Mouse (Mus musculus) lung, adult 2 months (tissue): ENCODE measurements around the gene Lrp4. TPM values are rescaled to one million over a fixed set of nuclear protein-coding genes. Genes with fewer than 3 reads are reported as not detected.

Experiments
- DNase-seq: peaks from one replicate; pipeline ENCODE4 v3.0.0; 2022
- H3K4me1 ChIP-seq: fragments of 200-500 bp; 2 replicates; pipeline ENCODE4 v1.6.1; 2011; ENCODE audit warnings: low read length; ENCODE audit not compliant: control insufficient read depth, insufficient read depth
- H3K4me3 ChIP-seq: fragments of 200-500 bp; replicated peaks from 2 replicates; pipeline ENCODE3; 2011; ENCODE audit warnings: low read depth, mild to moderate bottlenecking, control low read depth, low read length; ENCODE audit errors: extremely low read depth
- CTCF ChIP-seq: fragments of 200-500 bp; IDR thresholded peaks from 2 replicates; pipeline ENCODE4 v1.5.1; 2011; ENCODE audit warnings: mild to moderate bottlenecking, low read length, control low read depth; ENCODE audit not compliant: insufficient read depth
- POLR2A ChIP-seq: fragments of 200-500 bp; IDR thresholded peaks from 2 replicates; pipeline ENCODE4 v1.6.1; 2011; ENCODE audit warnings: low read depth, mild to moderate bottlenecking, control low read depth, low read length, borderline replicate concordance; ENCODE audit errors: extremely low read depth
- WGBS: fragments of 180-500 bp; shearing (Covaris S2); methylation state at CpG from one replicate; pipeline ENCODE4 v1.1.7; 2018; 5-methylcytosine and 5-hydroxymethylcytosine counted together
- polyA plus RNA-seq: library from polyadenylated mRNA; depleted of rRNA; stranded (reverse); fragments of >200 nt; gene quantifications from 2 replicates; pipeline ENCODE4 v1.2.3, GENCODE M21; 2012; rRNA removed

The Lrp4 gene
- polyA plus RNA-seq, 1 experiment, result 55.6 TPM

DNA sequence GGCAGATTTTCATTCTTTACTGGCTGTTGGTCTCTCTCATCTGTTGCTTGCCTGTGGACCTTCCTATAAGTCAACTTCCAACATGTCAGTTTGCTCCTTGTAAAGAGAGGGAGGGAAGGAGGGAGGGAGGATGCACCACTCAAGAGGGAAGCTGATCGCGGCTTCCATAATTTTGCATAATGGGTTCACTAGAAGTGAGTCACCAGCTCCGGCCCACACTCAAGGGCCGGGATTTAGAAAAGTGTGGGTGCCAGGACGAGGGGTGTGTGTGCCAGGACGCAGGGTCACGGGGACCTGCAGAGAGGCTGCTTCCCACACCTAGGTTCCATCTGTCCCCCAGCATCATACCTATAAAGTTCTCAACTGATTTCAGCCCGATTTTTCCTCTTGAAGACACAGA is 50.8 kb downstream of the Lrp4 start:
- 85% methylated on average over 8 of the region's 8 CpGs for WGBS
- TF ChIP-seq POLR2A (no peak), CTCF (no peak)
- DNase-seq, result no peak
- H3K4me3 ChIP-seq, result no peak overlapping the region
- no peaks in the 10 kb centered on the region for H3K4me1 ChIP-seq

DNA sequence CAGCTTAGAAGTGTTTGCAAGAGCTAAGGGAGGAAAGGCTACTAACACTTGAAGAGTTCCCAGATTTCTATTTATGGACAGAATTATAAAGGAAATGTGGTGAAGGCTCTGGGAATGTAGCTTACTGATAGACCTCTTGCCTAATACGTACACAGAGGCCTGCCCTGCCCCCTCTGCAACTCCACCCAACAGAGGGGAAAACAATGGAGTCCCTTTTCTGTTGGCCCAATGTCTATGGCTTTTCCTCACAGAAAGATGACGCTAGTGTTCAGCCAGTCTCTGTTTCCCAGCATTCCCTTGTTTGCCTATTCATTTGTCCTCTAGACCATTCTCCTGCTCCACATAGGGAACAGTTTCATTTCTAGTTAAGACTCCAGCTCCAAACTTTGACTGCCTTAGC is 59.9 kb downstream of the Lrp4 start:
- H3K4me3 ChIP-seq, result no peak overlapping the region
- no peak for DNase-seq
- H3K4me1 ChIP-seq, result no peaks in the 10 kb centered on the region; the same call in 1 of the 2 replicates
- TF ChIP-seq CTCF, result no peak
- TF ChIP-seq POLR2A, result no peak
- WGBS, result 8% methylated on average over 2 of the region's 2 CpGs

DNA sequence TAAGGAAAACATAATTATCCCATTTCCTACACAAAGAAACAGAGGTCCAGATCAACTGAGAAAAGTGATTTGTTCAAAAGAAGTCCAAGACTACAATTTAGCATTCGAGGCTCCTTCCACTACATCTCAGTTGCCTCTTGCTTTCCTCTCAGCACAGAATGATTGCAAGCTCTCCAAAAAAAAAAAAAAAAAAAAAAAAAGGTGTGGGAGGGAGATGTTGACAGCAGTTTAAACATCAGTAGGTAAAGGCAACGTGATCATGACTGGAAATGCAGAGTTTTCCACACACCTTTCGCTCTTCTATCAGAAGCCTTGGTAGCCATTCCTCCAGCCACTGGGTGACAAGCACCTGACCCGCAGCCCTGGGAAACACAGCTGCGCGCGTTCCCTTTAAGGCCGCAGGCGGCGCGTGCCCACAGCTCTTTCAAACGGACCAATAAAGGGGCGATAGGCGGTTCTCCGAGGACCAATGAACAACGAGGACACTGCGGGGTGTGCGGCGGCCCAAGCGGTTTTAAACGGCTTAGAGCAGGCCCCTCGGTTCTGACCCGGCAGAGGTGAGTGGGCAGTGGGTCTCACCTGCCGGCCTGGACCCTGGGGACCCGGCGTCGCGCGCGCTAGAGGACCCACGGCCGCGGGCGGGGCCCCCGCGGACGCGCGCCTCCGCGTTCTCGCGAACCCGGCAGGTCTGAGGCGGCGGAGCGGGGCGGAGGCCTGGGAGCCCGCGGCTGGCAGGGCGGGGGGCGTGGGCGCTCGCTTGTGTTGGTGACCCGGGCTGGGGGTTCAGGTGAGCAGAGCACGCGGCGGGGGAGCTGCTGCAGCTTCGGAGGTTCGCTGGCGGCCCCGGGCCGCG is 69.2 kb downstream of the Lrp4 start, which contains the start of gene Ckap5:
Gene Ckap5 (plus strand): TSS at position 469 of the 853 bp plus-strand sequence.
- Histone ChIP-seq H3K4me3 (peak within 1 kb of the TSS; percentile 77), H3K4me1 (peaks cover 7% of the 10 kb centered on the region; the same call in 1 of the 2 replicates)
- under 1% methylated on average over 58 of the region's 64 CpGs for WGBS
- peak; percentile 90 for DNase-seq
- TF ChIP-seq CTCF (no peak), POLR2A (peak; percentile 52; the same call in 1 of the 2 replicates)

- 0% methylated on average over 15 of the region's 15 CpGs for WGBS
- DNase-seq, result no peak
- H3K4me1 ChIP-seq, result peaks cover 7% of the 10 kb centered on the region; the same call in 1 of the 2 replicates
- peak overlapping the region; percentile 77 for H3K4me3 ChIP-seq
- TF ChIP-seq CTCF (no peak), POLR2A (no peak)
These were observed 69.8 kb downstream of the Lrp4 start for GRCm38 (mm10) chr2:91527147-91527486.

GRCm38 (mm10) chr2:91537588-91538205 is 80.4 kb downstream of the Lrp4 start:
- H3K4me1 ChIP-seq, result peaks cover 4% of the 10 kb centered on the region; the same call in 1 of the 2 replicates
- DNase-seq, result peak; percentile 82
- peak overlapping the region; percentile 65 for H3K4me3 ChIP-seq
- TF ChIP-seq POLR2A (no peak), CTCF (no peak)
- 3% methylated on average over 17 of the region's 17 CpGs for WGBS

Other genes with a start within 250 kb of the Lrp4 start
- gene Ddb2, start 220.5 kb upstream of the Lrp4 start, polyA plus RNA-seq, result 11.8 and 13.9 TPM in 2 replicates
- 27.7 and 55.1 TPM in 2 replicates for gene Pacsin3, start 201.6 kb upstream of the Lrp4 start, polyA plus RNA-seq
- gene Arfgap2, start 192.5 kb upstream of the Lrp4 start, polyA plus RNA-seq, result 29.1 and 44.4 TPM in 2 replicates
- 19.2 and 27.0 TPM in 2 replicates for gene 1110051M20Rik, start 12.8 kb upstream of the Lrp4 start, polyA plus RNA-seq
- gene Ckap5, start 69.3 kb downstream of the Lrp4 start, polyA plus RNA-seq, result 4.7 and 9.1 TPM in 2 replicates
- 0.44 and 1.2 TPM in 2 replicates for gene F2, start 178.9 kb downstream of the Lrp4 start, polyA plus RNA-seq
- gene Zfp408, start 192.3 kb downstream of the Lrp4 start, polyA plus RNA-seq, result 14.5 and 17.2 TPM in 2 replicates
- 130 and 170 TPM in 2 replicates for gene Arhgap1, start 192.3 kb downstream of the Lrp4 start, polyA plus RNA-seq